Mouse (Mus musculus): Measurements from ENCODE around the gene 2010111I01Rik. TPM values are rescaled to one million over a fixed set of nuclear protein-coding genes. Genes with fewer than 3 reads are reported as not detected.
A peak's percentile ranks its signal among the peaks of the same experiment; 100 is the strongest.

The 2010111I01Rik gene
- polyA plus RNA-seq, 1 experiment from 2014 or later: 197 TPM

DNA sequence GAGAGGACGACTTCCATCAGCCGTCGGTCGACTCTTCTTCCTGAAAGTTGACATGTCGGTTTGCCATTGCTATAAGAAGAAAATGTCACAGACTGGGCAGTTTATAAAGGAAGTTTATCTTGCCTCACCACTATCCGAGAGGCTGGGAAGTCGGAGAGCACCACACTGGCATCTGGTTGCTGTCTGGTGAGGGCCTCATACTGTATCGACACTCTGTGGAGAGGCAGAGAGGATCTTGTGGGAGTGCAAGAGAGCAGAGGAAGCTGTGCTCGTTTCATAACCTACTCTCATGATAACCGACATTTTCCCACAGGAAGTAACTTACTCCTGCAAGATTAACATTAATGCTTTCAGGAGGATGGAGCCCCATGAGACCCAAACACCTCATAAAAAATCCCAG is 7.9 kb upstream of the 2010111I01Rik start:
- ATAC-seq (ENCODE audit: insufficient number of reproducible peaks, low FRiP score, low TSS enrichment, low read depth): no peak
- H3K4me3 ChIP-seq (replicated peaks): no peak overlapping the region
- WGBS: 78% methylated on average over 10 of the region's 10 CpGs

GRCm38 (mm10) chr13:62963358-62963757 is 1.3 kb upstream of the 2010111I01Rik start:
- 62% methylated on average over 2 of the region's 2 CpGs for WGBS
- no peak overlapping the region for H3K4me2 ChIP-seq (replicated peaks)

More for the DNA sequence above, 7.9 kb upstream of the 2010111I01Rik start:
- Histone ChIP-seq H3K4me2 (replicated peaks) (no peak overlapping the region), H3K9ac (no peak overlapping the region), H3K36me3 (no peaks in the 10 kb centered on the region), H3K27me3 (no peaks in the 10 kb centered on the region), H3K4me1 (peaks cover 10% of the 10 kb centered on the region; the same call in 1 of the 2 replicates), H3K27ac (replicated peaks) (no peak overlapping the region), H3K9me3 (replicated peaks) (no peaks in the 10 kb centered on the region)

DNA sequence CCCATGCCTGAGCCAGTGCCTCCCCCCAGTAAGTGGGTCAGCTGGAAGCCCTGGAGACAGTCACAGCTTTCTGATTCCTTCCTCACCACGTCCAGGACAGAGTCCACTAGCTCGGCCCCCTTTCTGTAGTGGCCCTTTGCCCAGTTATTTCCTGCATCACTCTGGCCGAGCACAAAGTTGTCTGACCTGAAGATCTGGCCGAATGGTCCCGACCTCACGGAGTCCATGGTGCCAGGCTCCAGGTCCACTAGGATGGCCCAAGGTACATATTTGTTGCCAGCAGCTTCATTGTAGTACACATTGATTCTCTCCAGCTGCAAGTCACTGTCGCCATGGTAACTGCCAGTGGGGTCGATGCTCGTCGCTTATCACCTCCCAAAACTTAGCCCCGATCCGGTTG is 3.5 kb downstream of the 2010111I01Rik start:
- Histone ChIP-seq H3K4me2 (replicated peaks) (no peak overlapping the region), H3K9me3 (replicated peaks) (no peaks in the 10 kb centered on the region), H3K27me3 (no peaks in the 10 kb centered on the region), H3K9ac (no peak overlapping the region), H3K27ac (replicated peaks) (no peak overlapping the region), H3K4me3 (replicated peaks) (no peak overlapping the region), H3K36me3 (no peaks in the 10 kb centered on the region), H3K4me1 (peaks cover 8% of the 10 kb centered on the region; the same call in 1 of the 2 replicates)
- WGBS: 87% methylated on average over 12 of the region's 12 CpGs
- no peak for ATAC-seq (ENCODE audit: insufficient number of reproducible peaks, low FRiP score, low TSS enrichment, low read depth)

More at GRCm38 (mm10) chr13:62963358-62963757, 1.3 kb upstream of the 2010111I01Rik start:
- H3K9me3 ChIP-seq (replicated peaks): no peaks in the 10 kb centered on the region
- no peaks in the 10 kb centered on the region for H3K27me3 ChIP-seq
- no peak overlapping the region for H3K27ac ChIP-seq (replicated peaks)
- H3K4me3 ChIP-seq (replicated peaks): no peak overlapping the region
- no peaks in the 10 kb centered on the region for H3K36me3 ChIP-seq
- peaks cover 15% of the 10 kb centered on the region for H3K4me1 ChIP-seq
- no peak overlapping the region for H3K9ac ChIP-seq
- no peak for ATAC-seq (ENCODE audit: insufficient number of reproducible peaks, low FRiP score, low TSS enrichment, low read depth)

DNA sequence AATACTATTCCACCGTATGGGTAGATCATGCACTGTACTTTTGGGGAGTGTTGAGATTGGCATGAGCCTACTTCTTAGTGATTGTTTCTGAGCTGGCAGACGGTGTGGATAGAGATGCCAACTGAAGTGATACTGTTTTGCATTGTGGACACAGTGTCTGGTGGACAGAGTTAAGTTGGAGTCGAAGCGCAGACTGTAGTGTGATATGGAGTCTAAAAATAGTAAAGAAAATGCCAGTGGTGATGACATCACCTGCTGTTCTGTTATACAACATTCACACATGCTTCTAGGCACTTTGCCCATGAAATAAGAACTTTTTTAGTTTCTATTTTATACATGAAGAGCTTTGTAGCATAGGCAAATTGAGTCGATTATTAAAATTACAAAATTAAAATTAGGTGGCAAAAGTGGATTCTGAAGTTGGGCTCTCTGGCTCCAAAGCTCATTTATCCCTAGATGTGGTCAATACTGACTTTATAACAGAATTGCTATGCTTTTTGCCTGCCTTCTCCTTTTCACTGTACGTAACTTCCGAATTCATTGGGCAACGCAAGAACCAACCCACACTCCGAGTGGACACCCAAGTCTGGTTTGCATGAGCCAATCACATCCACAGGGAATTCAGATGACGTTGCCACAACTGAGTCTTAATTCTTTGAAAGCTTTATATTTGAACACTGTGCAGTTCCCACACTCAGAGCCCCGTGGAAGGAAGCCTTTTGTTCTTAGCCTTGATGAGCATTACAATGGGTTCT is 6.0 kb downstream of the 2010111I01Rik start:
- no peak overlapping the region for H3K4me3 ChIP-seq (replicated peaks)
- H3K9ac ChIP-seq: no peak overlapping the region
- H3K4me1 ChIP-seq: 0 out of 2 replicates have a peak, but pooled peaks cover 5% of the 10 kb centered on the region
- H3K4me2 ChIP-seq (replicated peaks): no peak overlapping the region
- WGBS: 82% methylated on average over 11 of the region's 11 CpGs
- H3K27ac ChIP-seq (replicated peaks): no peak overlapping the region
- no peak for ATAC-seq (ENCODE audit: insufficient number of reproducible peaks, low FRiP score, low TSS enrichment, low read depth)
- no peaks in the 10 kb centered on the region for H3K27me3 ChIP-seq
- H3K9me3 ChIP-seq (replicated peaks): no peaks in the 10 kb centered on the region
- no peaks in the 10 kb centered on the region for H3K36me3 ChIP-seq

- no peaks in the 10 kb centered on the region for H3K27me3 ChIP-seq
- no peaks in the 10 kb centered on the region for H3K9me3 ChIP-seq (replicated peaks)
- no peak overlapping the region for H3K9ac ChIP-seq
- H3K27ac ChIP-seq (replicated peaks): no peak overlapping the region
- WGBS: 84% methylated on average over 3 of the region's 3 CpGs
- 0 out of 2 replicates have a peak, but pooled peaks cover 3% of the 10 kb centered on the region for H3K4me1 ChIP-seq
- no peaks in the 10 kb centered on the region for H3K36me3 ChIP-seq
- H3K4me3 ChIP-seq (replicated peaks): no peak overlapping the region
- ATAC-seq (ENCODE audit: insufficient number of reproducible peaks, low FRiP score, low TSS enrichment, low read depth): no peak
- no peak overlapping the region for H3K4me2 ChIP-seq (replicated peaks)
These were observed 7.7 kb downstream of the 2010111I01Rik start for GRCm38 (mm10) chr13:62972403-62972802.

DNA sequence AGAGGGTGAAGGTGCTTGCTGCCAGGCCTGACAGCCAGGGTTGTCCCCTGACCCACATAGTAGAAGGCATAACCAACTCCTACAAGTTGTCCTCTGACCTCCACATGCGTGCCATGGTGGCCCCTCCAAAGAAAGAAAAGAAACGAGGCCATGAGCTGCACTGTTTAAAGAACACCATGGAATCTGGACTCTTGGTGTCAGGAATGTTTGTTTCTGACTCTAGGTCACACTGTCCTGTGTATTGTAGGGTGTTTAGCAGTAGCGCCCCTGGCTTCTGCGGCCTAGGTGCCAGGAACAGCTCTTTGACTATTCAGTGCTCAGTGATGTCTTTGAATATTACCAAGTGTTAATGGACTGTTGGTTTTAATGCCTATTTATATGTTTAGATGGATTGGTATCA is 8.4 kb downstream of the 2010111I01Rik start:
- Histone ChIP-seq H3K4me2 (replicated peaks) (no peak overlapping the region), H3K9ac (no peak overlapping the region), H3K27me3 (no peaks in the 10 kb centered on the region), H3K27ac (replicated peaks) (no peak overlapping the region), H3K9me3 (replicated peaks) (no peaks in the 10 kb centered on the region), H3K36me3 (no peaks in the 10 kb centered on the region), H3K4me3 (replicated peaks) (no peak overlapping the region), H3K4me1 (peaks cover 7% of the 10 kb centered on the region)
- WGBS: 86% methylated on average over 4 of the region's 4 CpGs
- ATAC-seq (ENCODE audit: insufficient number of reproducible peaks, low FRiP score, low TSS enrichment, low read depth): no peak

- Histone ChIP-seq H3K4me1 (peaks cover 28% of the 10 kb centered on the region), H3K9ac (no peak overlapping the region), H3K4me2 (replicated peaks) (no peak overlapping the region), H3K9me3 (replicated peaks) (no peaks in the 10 kb centered on the region), H3K27me3 (no peaks in the 10 kb centered on the region), H3K27ac (replicated peaks) (no peak overlapping the region; the same call in 1 of the 2 replicates), H3K4me3 (replicated peaks) (no peak overlapping the region), H3K36me3 (no peaks in the 10 kb centered on the region)
- ATAC-seq (ENCODE audit: insufficient number of reproducible peaks, low FRiP score, low TSS enrichment, low read depth): no peak
These were observed 13.4 kb downstream of the 2010111I01Rik start for GRCm38 (mm10) chr13:62978104-62978503.

DNA sequence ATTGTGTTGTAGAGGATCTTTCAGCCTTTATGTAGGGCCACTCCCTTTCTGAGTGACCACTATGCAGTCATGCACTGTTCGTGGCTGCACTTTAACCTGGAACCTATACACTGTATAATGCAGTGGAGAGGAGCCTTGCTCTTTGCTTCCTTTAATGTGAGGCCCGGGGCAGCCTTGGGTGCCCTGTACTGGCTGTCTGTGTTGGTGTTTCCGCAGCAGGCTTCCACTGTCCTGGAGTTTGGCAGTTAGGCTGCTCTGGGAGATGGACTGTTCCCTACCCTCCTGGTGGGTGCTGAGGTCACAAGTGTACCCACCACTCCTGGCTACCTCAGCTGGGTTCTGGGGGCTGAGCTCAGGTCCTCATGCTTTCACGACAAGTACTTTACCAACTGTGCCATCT is 14.1 kb downstream of the 2010111I01Rik start:
- Histone ChIP-seq H3K36me3 (no peaks in the 10 kb centered on the region), H3K27me3 (no peaks in the 10 kb centered on the region), H3K27ac (replicated peaks) (no peak overlapping the region), H3K9ac (no peak overlapping the region), H3K4me2 (replicated peaks) (no peak overlapping the region), H3K4me3 (replicated peaks) (no peak overlapping the region), H3K4me1 (peaks cover 27% of the 10 kb centered on the region), H3K9me3 (replicated peaks) (no peaks in the 10 kb centered on the region)
- 0 out of 2 replicates have a peak, but pooled peaks have one; percentile 11 for ATAC-seq (ENCODE audit: insufficient number of reproducible peaks, low FRiP score, low TSS enrichment, low read depth)
- 71% methylated on average over 4 of the region's 4 CpGs for WGBS

GRCm38 (mm10) chr13:62979215-62979614 is 14.5 kb downstream of the 2010111I01Rik start:
- no peak for ATAC-seq (ENCODE audit: insufficient number of reproducible peaks, low FRiP score, low TSS enrichment, low read depth)
- H3K9me3 ChIP-seq (replicated peaks): no peaks in the 10 kb centered on the region
- no peak overlapping the region for H3K9ac ChIP-seq
- no peaks in the 10 kb centered on the region for H3K27me3 ChIP-seq
- WGBS: 52% methylated on average over 4 of the region's 4 CpGs
- H3K36me3 ChIP-seq: no peaks in the 10 kb centered on the region
- peaks cover 25% of the 10 kb centered on the region for H3K4me1 ChIP-seq
- H3K4me3 ChIP-seq (replicated peaks): no peak overlapping the region
- no peak overlapping the region for H3K27ac ChIP-seq (replicated peaks)
- H3K4me2 ChIP-seq (replicated peaks): no peak overlapping the region

DNA sequence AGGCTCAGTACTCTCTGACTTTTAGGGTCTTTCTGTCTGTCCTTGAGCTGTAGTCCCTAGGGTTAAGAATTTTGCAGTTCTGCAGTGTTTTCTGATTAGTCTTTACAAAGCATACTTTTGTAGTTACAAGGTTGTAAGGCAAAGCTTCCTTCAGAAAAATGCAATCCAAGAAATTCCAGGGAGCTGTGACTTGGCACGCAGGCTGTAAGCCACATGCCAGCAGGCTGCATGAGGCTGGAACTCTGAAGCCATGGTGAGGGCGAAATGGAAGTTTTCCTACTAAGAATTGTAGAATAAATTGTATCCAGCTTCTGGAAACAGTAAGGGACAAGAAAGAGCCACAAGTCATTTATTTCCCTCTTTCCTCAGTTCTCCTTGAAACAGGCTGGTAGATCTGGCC is 15.4 kb downstream of the 2010111I01Rik start:
- no peak for ATAC-seq (ENCODE audit: insufficient number of reproducible peaks, low FRiP score, low TSS enrichment, low read depth)
- 43% methylated on average over 2 of the region's 2 CpGs for WGBS
- H3K27ac ChIP-seq (replicated peaks): peak overlapping the region; percentile 52; the same call in 1 of the 2 replicates

GRCm38 (mm10) chr13:62984485-62984884 is 19.8 kb downstream of the 2010111I01Rik start:
- no peak for ATAC-seq (ENCODE audit: insufficient number of reproducible peaks, low FRiP score, low TSS enrichment, low read depth)
- H3K36me3 ChIP-seq: no peaks in the 10 kb centered on the region
- no peak overlapping the region for H3K4me3 ChIP-seq (replicated peaks)
- H3K9me3 ChIP-seq (replicated peaks): no peaks in the 10 kb centered on the region
- no peak overlapping the region for H3K4me2 ChIP-seq (replicated peaks)
- H3K9ac ChIP-seq: no peak overlapping the region
- H3K27me3 ChIP-seq: no peaks in the 10 kb centered on the region
- 80% methylated on average over 3 of the region's 3 CpGs for WGBS
- no peak overlapping the region for H3K27ac ChIP-seq (replicated peaks)
- H3K4me1 ChIP-seq: peaks cover 11% of the 10 kb centered on the region

More for the DNA sequence above, 15.4 kb downstream of the 2010111I01Rik start:
- H3K9ac ChIP-seq: no peak overlapping the region
- H3K27me3 ChIP-seq: no peaks in the 10 kb centered on the region
- no peak overlapping the region for H3K4me2 ChIP-seq (replicated peaks)
- H3K4me3 ChIP-seq (replicated peaks): no peak overlapping the region
- no peaks in the 10 kb centered on the region for H3K9me3 ChIP-seq (replicated peaks)
- peaks cover 25% of the 10 kb centered on the region for H3K4me1 ChIP-seq
- H3K36me3 ChIP-seq: no peaks in the 10 kb centered on the region
